Mouse (Mus musculus): ENCODE data around the gene Nexn. TPM values are rescaled to one million over a fixed set of nuclear protein-coding genes. Genes with fewer than 3 reads are reported as not detected.
"Not testable (repeated sequence)": the region's sequence is repeated elsewhere in the genome, so short reads cannot be mapped to it uniquely, and the experiment has no call there.

Nexn gene
- total RNA-seq, 4 experiments from 2014 or later, result 0.65 to 2.9 (median 1.3) TPM

GRCm38 (mm10) chr3:152201181-152201580 lies 65.0 kb downstream of the Nexn start:
- DNase-seq (ENCODE audit: low spot score in 2 of 2), result no peak

GRCm38 (mm10) chr3:152199125-152199524 lies 67.0 kb downstream of the Nexn start:
- DNase-seq (ENCODE audit: low spot score in 2 of 2), result no peak

GRCm38 (mm10) chr3:152197246-152197645 lies 68.9 kb downstream of the Nexn start:
- DNase-seq (ENCODE audit: low spot score in 2 of 2), result not testable (repeated sequence)

- DNase-seq (ENCODE audit: low spot score in 2 of 2), result peak; percentile 89
These were observed 72.5 kb downstream of the Nexn start for GRCm38 (mm10) chr3:152193635-152194097.

- no peak for DNase-seq (ENCODE audit: low spot score in 2 of 2)
These were observed 73.0 kb downstream of the Nexn start for GRCm38 (mm10) chr3:152193177-152193576.

- no peak for DNase-seq (ENCODE audit: low spot score in 2 of 2)
These were observed 73.8 kb downstream of the Nexn start for GRCm38 (mm10) chr3:152192238-152192931.

- DNase-seq (ENCODE audit: low spot score in 2 of 2), result no peak
These were observed 74.3 kb downstream of the Nexn start for GRCm38 (mm10) chr3:152191791-152192237.

GRCm38 (mm10) chr3:152190679-152191477 lies 75.3 kb downstream of the Nexn start:
- DNase-seq (ENCODE audit: low spot score in 2 of 2), result no peak

GRCm38 (mm10) chr3:152189306-152189705 lies 76.8 kb downstream of the Nexn start:
- DNase-seq (ENCODE audit: low spot score in 2 of 2), result no peak

Other genes with a start within 250 kb of the Nexn start
- 1 to 10 TPM in 3 of 4 experiments, under 1 TPM in 1; 0.68 to 1.9 (median 1.5) TPM for gene Gipc2, start 100.1 kb downstream of the Nexn start, total RNA-seq (2022)
- 10 to 100 TPM; 51.8 to 78.7 (median 62.1) TPM for gene Dnajb4, start 56.0 kb downstream of the Nexn start, total RNA-seq (2022)
- gene Fubp1, start 55.9 kb downstream of the Nexn start, total RNA-seq (2022), result 100 to 1,000 TPM; 114 to 141 (median 131) TPM
- 10 to 100 TPM; 75.1 to 84.2 (median 76.2) TPM for gene Miga1, start 74.1 kb upstream of the Nexn start, total RNA-seq (2022)
- gene Usp33, start 80.1 kb upstream of the Nexn start, total RNA-seq (2022), result 100 to 1,000 TPM; 110 to 141 (median 134) TPM
- gene Zzz3, start 129.1 kb upstream of the Nexn start, total RNA-seq (2022), result 10 to 100 TPM; 45.9 to 51.5 (median 47.7) TPM

Measured in layer of hippocampus, adult 8-10 months (tissue).